Mouse (Mus musculus): ENCODE measurements around the gene Ssbp1. TPM values are rescaled to one million over a fixed set of nuclear protein-coding genes. Genes with fewer than 3 reads are reported as not detected.

The Ssbp1 gene
- polyA plus RNA-seq, 1 experiment from 2014 or later = 177 TPM

DNA sequence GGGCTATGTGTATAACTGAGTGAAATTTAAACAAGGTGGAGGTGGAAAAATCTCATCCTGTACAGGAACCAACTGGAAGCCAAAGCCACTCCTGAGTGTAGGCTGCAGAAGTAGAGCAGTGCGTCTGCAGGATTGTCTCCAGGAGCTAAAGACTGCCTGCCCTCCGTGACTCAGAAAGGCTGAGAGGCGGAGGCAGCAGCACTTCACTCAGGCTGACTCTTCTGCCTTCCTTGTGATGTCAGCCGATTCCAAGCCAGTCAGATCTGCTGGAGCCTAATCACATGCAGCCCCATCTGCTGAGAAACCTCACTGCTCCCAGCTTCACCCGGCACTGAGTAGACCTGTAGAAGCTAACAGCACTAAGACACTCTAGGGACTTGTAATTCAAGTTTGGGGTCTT, 11.2 kb downstream of the Ssbp1 start:
- DNase-seq (ENCODE audit: low spot score) (no peak), ATAC-seq (ENCODE audit: insufficient number of reproducible peaks, low FRiP score, low TSS enrichment, low read depth) (no peak)
- 95% methylated on average over 5 of the region's 5 CpGs for WGBS
- H3K9ac ChIP-seq (ENCODE audit: low read length) = no peak overlapping the region
- peaks cover 18% of the 10 kb centered on the region for H3K36me3 ChIP-seq (ENCODE audit: control insufficient read depth, insufficient read depth, low read length)
- no peak overlapping the region for H3K27ac ChIP-seq (replicated peaks; ENCODE audit: low read depth, low read length)
- no peaks in the 10 kb centered on the region for H3K27me3 ChIP-seq (ENCODE audit: control insufficient read depth, insufficient read depth, low read length)
- no peaks in the 10 kb centered on the region for H3K9me3 ChIP-seq (ENCODE audit: control insufficient read depth, low read length)
- H3K4me2 ChIP-seq (ENCODE audit: low read depth, severe bottlenecking) = no peak overlapping the region
- no peak overlapping the region for H3K4me3 ChIP-seq (ENCODE audit: low read depth, low read length)
- no peaks in the 10 kb centered on the region for H3K4me1 ChIP-seq (ENCODE audit: control insufficient read depth, insufficient read depth, low read length)

DNA sequence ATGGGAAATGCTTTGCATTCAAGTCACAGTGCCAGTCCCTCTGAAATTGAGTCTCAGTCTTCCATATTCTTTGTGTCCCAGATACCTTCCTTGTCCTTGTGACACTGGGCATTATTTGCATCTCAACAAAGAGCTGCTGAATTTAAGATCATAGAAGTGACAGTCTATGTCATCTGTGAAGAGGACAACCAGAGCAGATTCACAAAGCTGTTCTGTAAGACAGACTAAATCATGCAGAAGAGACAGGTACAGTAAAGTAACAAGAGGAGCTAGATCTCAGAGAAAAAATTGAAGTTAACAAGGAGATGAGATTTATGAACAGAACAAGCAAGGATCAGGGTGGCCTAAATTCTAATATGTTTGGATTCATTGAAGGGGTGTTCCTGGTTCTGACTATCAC, 19.8 kb downstream of the Ssbp1 start, which contains the start of gene Tas2r137:
Gene Tas2r137 (plus strand): TSS at position 301 of the 400 bp plus-strand sequence.
- no peak for ATAC-seq (ENCODE audit: insufficient number of reproducible peaks, low FRiP score, low TSS enrichment, low read depth)

DNA sequence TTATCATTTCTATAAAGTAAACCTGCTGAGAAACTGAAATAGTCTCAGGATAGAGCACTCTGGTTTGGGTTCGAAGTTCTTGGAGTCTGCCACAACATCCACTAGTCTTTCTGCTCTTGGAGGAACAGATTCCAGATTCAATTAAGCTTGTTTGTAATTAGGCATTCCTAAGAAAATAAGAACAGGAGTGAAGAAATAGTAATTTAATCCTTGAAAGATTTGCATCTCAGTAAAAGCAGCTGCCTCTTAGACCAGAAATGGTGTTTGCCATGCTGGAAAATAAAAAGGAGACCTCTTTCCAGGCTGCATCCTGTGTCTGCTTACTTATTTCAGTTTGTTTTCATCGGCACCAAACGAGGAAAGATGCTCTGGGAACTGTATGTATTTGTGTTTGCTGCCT, 22.1 kb downstream of the Ssbp1 start, which contains the start of gene Tas2r108:
Gene Tas2r108 (plus strand): TSS at position 301 of the 400 bp plus-strand sequence.
- DNase-seq (ENCODE audit: low spot score) (no peak), ATAC-seq (ENCODE audit: insufficient number of reproducible peaks, low FRiP score, low TSS enrichment, low read depth) (no peak)
- Histone ChIP-seq H3K4me2 (ENCODE audit: low read depth, severe bottlenecking) (no peak within 1 kb of the TSS), H3K9ac (ENCODE audit: low read length) (no peak within 1 kb of the TSS), H3K4me1 (ENCODE audit: control insufficient read depth, insufficient read depth, low read length) (no peaks in the 10 kb centered on the region), H3K36me3 (ENCODE audit: control insufficient read depth, insufficient read depth, low read length) (no peaks in the 10 kb centered on the region), H3K9me3 (ENCODE audit: control insufficient read depth, low read length) (no peaks in the 10 kb centered on the region), H3K27me3 (ENCODE audit: control insufficient read depth, insufficient read depth, low read length) (no peaks in the 10 kb centered on the region), H3K27ac (replicated peaks; ENCODE audit: low read depth, low read length) (no peak within 1 kb of the TSS), H3K4me3 (ENCODE audit: low read depth, low read length) (no peak within 1 kb of the TSS)
- 92% methylated on average over 3 of the region's 3 CpGs for WGBS

More for the DNA sequence above, 19.8 kb downstream of the Ssbp1 start, which contains the start of gene Tas2r137:
- H3K9me3 ChIP-seq (ENCODE audit: control insufficient read depth, low read length) = no peaks in the 10 kb centered on the region
- H3K4me3 ChIP-seq (ENCODE audit: low read depth, low read length) = no peak within 1 kb of the TSS
- no peak for DNase-seq (ENCODE audit: low spot score)
- H3K9ac ChIP-seq (ENCODE audit: low read length) = no peak within 1 kb of the TSS
- H3K4me1 ChIP-seq (ENCODE audit: control insufficient read depth, insufficient read depth, low read length) = no peaks in the 10 kb centered on the region
- no peaks in the 10 kb centered on the region for H3K27me3 ChIP-seq (ENCODE audit: control insufficient read depth, insufficient read depth, low read length)
- no peaks in the 10 kb centered on the region for H3K36me3 ChIP-seq (ENCODE audit: control insufficient read depth, insufficient read depth, low read length)
- no peak within 1 kb of the TSS for H3K4me2 ChIP-seq (ENCODE audit: low read depth, severe bottlenecking)
- H3K27ac ChIP-seq (replicated peaks; ENCODE audit: low read depth, low read length) = no peak within 1 kb of the TSS

DNA sequence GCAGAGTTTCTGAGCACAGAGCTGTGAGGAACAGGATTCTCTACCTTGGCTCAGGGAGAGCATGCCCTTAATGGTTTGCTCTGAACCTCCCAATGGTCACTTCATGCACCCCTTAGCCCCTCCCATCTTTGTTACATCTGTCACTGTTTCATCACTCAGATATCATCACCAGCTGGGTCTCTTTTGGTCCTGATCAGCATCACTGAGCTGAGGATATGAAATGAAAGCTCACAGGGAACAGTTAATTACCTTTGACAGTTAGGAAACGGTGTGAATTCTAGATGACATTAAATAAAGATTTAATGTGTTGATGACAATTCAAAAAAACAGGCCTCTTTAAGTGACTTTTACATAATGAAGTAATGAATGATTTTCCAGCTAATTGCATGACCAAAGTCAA, 48.3 kb downstream of the Ssbp1 start, which contains the start of gene Prss37:
Gene Prss37 (minus strand): TSS at position 101 of the 400 bp plus-strand sequence.
- Histone ChIP-seq H3K4me3 (ENCODE audit: low read depth, low read length) (no peak within 1 kb of the TSS), H3K4me2 (ENCODE audit: low read depth, severe bottlenecking) (no peak within 1 kb of the TSS), H3K9ac (ENCODE audit: low read length) (no peak within 1 kb of the TSS), H3K27me3 (ENCODE audit: control insufficient read depth, insufficient read depth, low read length) (no peaks in the 10 kb centered on the region), H3K9me3 (ENCODE audit: control insufficient read depth, low read length) (no peaks in the 10 kb centered on the region), H3K4me1 (ENCODE audit: control insufficient read depth, insufficient read depth, low read length) (no peaks in the 10 kb centered on the region), H3K27ac (replicated peaks; ENCODE audit: low read depth, low read length) (no peak within 1 kb of the TSS), H3K36me3 (ENCODE audit: control insufficient read depth, insufficient read depth, low read length) (no peaks in the 10 kb centered on the region)
- no peak for DNase-seq (ENCODE audit: low spot score)
- 78% methylated on average over 1 of the region's 1 CpGs for WGBS
- no peak for ATAC-seq (ENCODE audit: insufficient number of reproducible peaks, low FRiP score, low TSS enrichment, low read depth)

Other genes starting within 250 kb of the Ssbp1 start
- 43.1 and 46.0 TPM in 2 replicates for gene Agk, start 146.2 kb upstream of the Ssbp1 start, polyA plus RNA-seq (2014; fragmentation: Nextera tagmentation; extraction: Ambion mirVana)
- gene E330009J07Rik, start 35.2 kb upstream of the Ssbp1 start, polyA plus RNA-seq (2014; fragmentation: Nextera tagmentation; extraction: Ambion mirVana) = 12.4 and 14.6 TPM in 2 replicates
- gene Wee2, start 32.3 kb upstream of the Ssbp1 start, polyA plus RNA-seq (2014; fragmentation: Nextera tagmentation; extraction: Ambion mirVana) = 0.07 TPM in 1 of 2 replicates, not detected in the other
- not detected in 2 replicates for gene Tas2r137, start 19.9 kb downstream of the Ssbp1 start, polyA plus RNA-seq (2014; fragmentation: Nextera tagmentation; extraction: Ambion mirVana)
- gene Tas2r108, start 22.2 kb downstream of the Ssbp1 start, polyA plus RNA-seq (2014; fragmentation: Nextera tagmentation; extraction: Ambion mirVana) = 0.15 TPM in 1 of 2 replicates, not detected in the other
- gene Prss37, start 48.2 kb downstream of the Ssbp1 start, polyA plus RNA-seq (2014; fragmentation: Nextera tagmentation; extraction: Ambion mirVana) = not detected in 2 replicates
- gene Olfr461, start 83.7 kb downstream of the Ssbp1 start, polyA plus RNA-seq (2014; fragmentation: Nextera tagmentation; extraction: Ambion mirVana) = 0.09 and 0.11 TPM in 2 replicates
- 0.04 TPM in 1 of 2 replicates, not detected in the other for gene Olfr460, start 98.1 kb downstream of the Ssbp1 start, polyA plus RNA-seq (2014; fragmentation: Nextera tagmentation; extraction: Ambion mirVana)
- 0.60 and 0.80 TPM in 2 replicates for gene Clec5a, start 114.5 kb downstream of the Ssbp1 start, polyA plus RNA-seq (2014; fragmentation: Nextera tagmentation; extraction: Ambion mirVana)
- gene Tas2r138, start 142.0 kb downstream of the Ssbp1 start, polyA plus RNA-seq (2014; fragmentation: Nextera tagmentation; extraction: Ambion mirVana) = not detected in 2 replicates
- not detected in 2 replicates for gene Mgam, start 157.5 kb downstream of the Ssbp1 start, polyA plus RNA-seq (2014; fragmentation: Nextera tagmentation; extraction: Ambion mirVana)

Data from limb, embryonic 11.5 days (tissue).